Mouse (Mus musculus) ES-Bruce4 (cell line): ENCODE data around the gene Pla2g2c. TPM values are rescaled to one million over a fixed set of nuclear protein-coding genes. Genes with fewer than 3 reads are reported as not detected.

ENCODE experiments used
- H3K27ac ChIP-seq: 2 replicates; pipeline ENCODE4 v1.5.1; 2012; ENCODE audit warnings: low read length, inconsistent platforms; ENCODE audit not compliant: insufficient read depth
- H3K27me3 ChIP-seq: 2 replicates; pipeline ENCODE4 v1.6.1; 2012; ENCODE audit warnings: mild to moderate bottlenecking, low read length, inconsistent platforms; ENCODE audit not compliant: control insufficient read depth, poor library complexity, insufficient read depth, severe bottlenecking
- H3K36me3 ChIP-seq: 2 replicates; pipeline ENCODE4 v1.6.1; 2012; ENCODE audit warnings: inconsistent platforms, mild to moderate bottlenecking, low read length, moderate library complexity; ENCODE audit not compliant: control insufficient read depth, poor library complexity, insufficient read depth, severe bottlenecking
- H3K4me1 ChIP-seq: one replicate; pipeline ENCODE4 v1.8.1; 2011; ENCODE audit warnings: low read length; ENCODE audit not compliant: control insufficient read depth, insufficient read depth
- H3K4me3 ChIP-seq: 2 replicates; pipeline ENCODE4 v1.5.1; 2011; ENCODE audit warnings: low read depth, mild to moderate bottlenecking, low read length
- H3K9ac ChIP-seq: 2 replicates; pipeline ENCODE4 v1.6.1; 2012; ENCODE audit warnings: low read depth, mild to moderate bottlenecking, inconsistent platforms; ENCODE audit not compliant: poor library complexity, severe bottlenecking
- H3K9me3 ChIP-seq: replicated peaks from 2 replicates; pipeline ENCODE4 v1.6.1; 2012; ENCODE audit warnings: mild to moderate bottlenecking, low read length, inconsistent platforms; ENCODE audit not compliant: control insufficient read depth, poor library complexity, insufficient read depth, severe bottlenecking
- CTCF ChIP-seq: IDR thresholded peaks from one replicate; pipeline ENCODE4 v1.8.1; 2011; ENCODE audit warnings: low read depth, low read length
- EP300 ChIP-seq: IDR thresholded peaks from 2 replicates; pipeline ENCODE4 v1.6.1; 2011; ENCODE audit warnings: low read depth, low read length; ENCODE audit not compliant: insufficient read depth
- POLR2A ChIP-seq: IDR thresholded peaks from one replicate; pipeline ENCODE4 v1.8.1; 2011; ENCODE audit warnings: low read length; ENCODE audit not compliant: insufficient read depth
- polyA plus RNA-seq: library from polyadenylated mRNA; stranded (reverse); fragments of >200 nt; gene quantifications from 2 replicates; pipeline ENCODE4 v1.2.4, GENCODE M21; 2011; ENCODE audit warnings: low read depth; ENCODE audit not compliant: missing spikeins, insufficient read depth, insufficient read length

Gene Pla2g2c
- polyA plus RNA-seq, 1 experiment, result 0.79 TPM

GRCm38 (mm10) chr4:138734863-138735262 lies 10.3 kb downstream of the Pla2g2c start:
- no peak overlapping the region for H3K27ac ChIP-seq
- no peaks in the 10 kb centered on the region for H3K36me3 ChIP-seq
- TF ChIP-seq POLR2A, result no peak
- no peak for TF ChIP-seq CTCF
- no peak for TF ChIP-seq EP300
- H3K4me3 ChIP-seq, result no peak overlapping the region
- no peaks in the 10 kb centered on the region for H3K4me1 ChIP-seq
- no peaks in the 10 kb centered on the region for H3K27me3 ChIP-seq
- H3K9me3 ChIP-seq, result no peaks in the 10 kb centered on the region
- H3K9ac ChIP-seq, result no peak overlapping the region

GRCm38 (mm10) chr4:138737031-138737430 lies 12.4 kb downstream of the Pla2g2c start, which contains the start of gene Ubxn10:
TSS of gene Ubxn10 (minus strand) at chr4:138737167.
- TF ChIP-seq CTCF (no peak), EP300 (no peak), POLR2A (no peak)
- no peaks in the 10 kb centered on the region for H3K36me3 ChIP-seq
- H3K4me3 ChIP-seq, result no peak within 1 kb of the TSS
- no peaks in the 10 kb centered on the region for H3K4me1 ChIP-seq
- no peaks in the 10 kb centered on the region for H3K27me3 ChIP-seq
- H3K27ac ChIP-seq, result no peak within 1 kb of the TSS
- no peaks in the 10 kb centered on the region for H3K9me3 ChIP-seq
- H3K9ac ChIP-seq, result no peak within 1 kb of the TSS

DNA sequence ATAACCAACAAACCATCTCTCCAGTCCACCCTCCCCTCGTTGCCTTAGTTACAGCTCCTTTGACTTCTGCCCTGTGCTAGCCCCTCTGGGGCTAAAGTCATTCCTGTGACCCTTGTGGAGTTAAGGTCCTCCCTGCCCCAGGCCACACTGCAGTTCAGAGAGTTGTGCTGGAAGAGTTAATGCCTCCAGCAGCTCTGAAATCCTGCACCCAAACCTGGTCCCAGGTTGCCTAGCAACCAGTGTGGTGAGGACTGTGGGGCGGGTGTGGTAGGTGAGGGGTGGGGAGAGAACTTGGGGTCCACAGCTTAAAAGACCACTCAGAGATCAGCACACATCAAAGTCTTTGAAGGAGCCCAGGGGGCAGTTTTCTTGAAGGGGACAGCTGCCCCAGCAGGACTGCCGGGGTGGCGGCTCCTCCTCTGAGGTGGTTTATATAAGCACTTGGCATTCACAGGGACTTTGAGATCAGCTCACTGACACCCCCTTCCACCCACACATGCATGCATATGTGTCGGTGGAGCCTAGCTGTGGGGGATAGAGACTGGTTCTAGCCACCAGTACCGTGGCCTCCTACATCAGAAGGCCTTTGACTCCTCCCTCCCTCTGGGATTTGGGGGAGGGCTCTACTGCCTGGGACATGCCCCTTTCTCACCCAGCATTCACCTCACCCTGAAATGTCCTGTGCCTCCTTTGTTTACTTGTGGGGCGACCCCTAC lies 14.7 kb downstream of the Pla2g2c start:
- Histone ChIP-seq H3K4me1 (no peaks in the 10 kb centered on the region), H3K9ac (no peak overlapping the region), H3K36me3 (no peaks in the 10 kb centered on the region), H3K4me3 (no peak overlapping the region), H3K27me3 (no peaks in the 10 kb centered on the region), H3K9me3 (no peaks in the 10 kb centered on the region), H3K27ac (no peak overlapping the region)
- TF ChIP-seq CTCF (no peak), EP300 (no peak), POLR2A (no peak)

- Histone ChIP-seq H3K4me3 (no peak overlapping the region), H3K27ac (no peak overlapping the region), H3K36me3 (no peaks in the 10 kb centered on the region), H3K9me3 (no peaks in the 10 kb centered on the region), H3K27me3 (no peaks in the 10 kb centered on the region), H3K9ac (no peak overlapping the region), H3K4me1 (no peaks in the 10 kb centered on the region)
- no peak for TF ChIP-seq EP300
Measured at GRCm38 (mm10) chr4:138745884-138746283, 21.3 kb downstream of the Pla2g2c start.

DNA sequence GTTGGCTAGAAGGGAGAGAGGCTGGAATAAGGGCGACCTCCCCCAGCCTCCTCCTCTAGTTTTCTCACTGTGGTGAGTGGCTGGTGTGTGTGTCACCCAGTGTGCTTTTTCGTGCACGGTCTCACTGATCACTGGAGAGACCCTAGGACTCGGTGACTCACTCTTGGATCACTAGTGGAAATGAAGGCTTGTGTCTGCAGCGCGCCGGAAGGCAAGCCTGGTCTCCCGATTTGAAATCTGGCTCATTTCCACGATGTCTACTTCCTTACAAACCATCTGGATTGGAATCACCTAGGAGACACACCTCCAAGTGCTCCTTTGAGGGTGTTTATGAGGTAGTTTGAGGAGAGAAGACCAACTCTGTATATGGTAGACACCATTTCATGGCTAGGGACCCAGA lies 22.3 kb downstream of the Pla2g2c start:
- H3K27me3 ChIP-seq, result no peaks in the 10 kb centered on the region
- H3K27ac ChIP-seq, result no peak overlapping the region
- no peak overlapping the region for H3K4me3 ChIP-seq
- no peaks in the 10 kb centered on the region for H3K36me3 ChIP-seq
- H3K9me3 ChIP-seq, result no peaks in the 10 kb centered on the region
- H3K4me1 ChIP-seq, result no peaks in the 10 kb centered on the region
- H3K9ac ChIP-seq, result no peak overlapping the region
- no peak for TF ChIP-seq CTCF

DNA sequence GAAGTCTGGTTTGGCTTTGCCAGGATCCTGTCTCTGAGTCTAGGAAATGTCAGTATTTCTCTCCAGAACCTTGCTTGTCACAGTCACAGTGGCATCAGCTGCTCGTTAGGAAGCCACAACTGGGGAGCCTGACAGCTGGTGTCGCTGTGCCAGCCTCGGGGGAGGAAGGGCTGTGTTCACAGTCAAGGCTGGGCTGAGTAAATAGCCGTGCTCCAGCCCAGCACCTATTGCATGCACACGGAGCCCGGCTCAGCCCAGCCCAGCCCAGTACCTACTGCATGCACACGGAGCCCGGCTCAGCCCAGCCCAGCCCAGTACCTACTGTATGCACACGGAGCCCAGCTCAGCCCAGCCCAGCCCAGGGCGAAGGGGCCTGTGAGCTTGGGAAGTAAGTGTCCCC lies 23.3 kb downstream of the Pla2g2c start:
- no peak overlapping the region for H3K9ac ChIP-seq
- H3K27ac ChIP-seq, result no peak overlapping the region
- H3K27me3 ChIP-seq, result no peaks in the 10 kb centered on the region
- H3K9me3 ChIP-seq, result no peaks in the 10 kb centered on the region
- H3K4me3 ChIP-seq, result no peak overlapping the region
- TF ChIP-seq EP300, result no peak
- TF ChIP-seq POLR2A, result no peak
- TF ChIP-seq CTCF, result no peak
- no peaks in the 10 kb centered on the region for H3K4me1 ChIP-seq
- H3K36me3 ChIP-seq, result no peaks in the 10 kb centered on the region
